Mouse (Mus musculus) layer of hippocampus, adult 6 months (tissue): ENCODE measurements around the gene BC004004. TPM values are rescaled to one million over a fixed set of nuclear protein-coding genes. Genes with fewer than 3 reads are reported as not detected.

ENCODE experiments used
- long read RNA-seq, 2 experiments: library from polyadenylated mRNA; unstranded; transcript quantifications; one replicate each; pipeline ENCODE4 v2.0.0; 2019 to 2020
- polyA plus RNA-seq: library from polyadenylated mRNA; unstranded; fragments of <200 nt; fragmentation: Nextera tagmentation; gene quantifications from 2 replicates; pipeline ENCODE4 v1.2.3, GENCODE M21; 2021

The BC004004 gene
- polyA plus RNA-seq = 137 and 150 TPM in 2 replicates
- long read RNA-seq, experiment 1, full-length matches to known transcripts = 130 of 148 reads
- long read RNA-seq, experiment 1, partial matches to known transcripts = 14 of 148 reads
- long read RNA-seq, experiment 1, other reads (novel, unspliced or antisense) = 4 of 148 reads
- long read RNA-seq, experiment 2, full-length matches to known transcripts = 204 of 216 reads
- long read RNA-seq, experiment 2, partial matches to known transcripts = 7 of 216 reads
- long read RNA-seq, experiment 2, other reads (novel, unspliced or antisense) = 5 of 216 reads

DNA sequence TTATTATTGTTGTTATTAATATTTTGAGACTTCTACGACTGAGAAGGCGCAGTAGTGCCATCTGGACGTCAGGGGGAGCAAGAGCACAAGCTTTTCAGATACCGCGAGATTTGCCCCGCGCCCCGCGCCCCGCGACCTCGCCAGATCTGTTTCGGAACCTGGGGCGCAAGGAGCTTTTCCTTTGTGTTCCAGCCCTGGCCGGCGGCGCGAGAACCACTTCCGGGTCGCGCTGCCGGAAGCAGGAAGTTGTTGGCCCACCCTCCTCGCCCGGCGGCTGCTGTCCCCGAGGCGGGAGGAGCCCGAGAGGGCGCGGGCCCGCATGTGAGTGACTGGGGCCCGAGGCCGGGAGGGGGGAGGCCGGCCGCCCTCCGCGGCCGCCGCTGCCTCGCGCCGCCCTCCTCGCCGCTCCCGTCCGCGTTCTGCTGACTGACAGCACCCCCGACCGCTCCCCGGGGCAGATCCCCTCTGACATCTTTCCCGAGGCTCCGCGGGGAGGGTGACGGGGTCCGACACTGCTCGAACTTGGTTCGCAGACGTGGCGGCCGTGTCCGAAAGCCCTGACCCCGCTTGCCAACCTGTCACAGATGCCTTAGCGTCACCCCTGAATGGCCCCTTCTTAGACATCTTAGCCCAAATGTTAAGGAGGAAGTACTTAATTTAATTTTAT is at the start of gene BC004004:
Gene BC004004, plus strand, starts transcription at position 107 of the 667 bp plus-strand sequence.

DNA sequence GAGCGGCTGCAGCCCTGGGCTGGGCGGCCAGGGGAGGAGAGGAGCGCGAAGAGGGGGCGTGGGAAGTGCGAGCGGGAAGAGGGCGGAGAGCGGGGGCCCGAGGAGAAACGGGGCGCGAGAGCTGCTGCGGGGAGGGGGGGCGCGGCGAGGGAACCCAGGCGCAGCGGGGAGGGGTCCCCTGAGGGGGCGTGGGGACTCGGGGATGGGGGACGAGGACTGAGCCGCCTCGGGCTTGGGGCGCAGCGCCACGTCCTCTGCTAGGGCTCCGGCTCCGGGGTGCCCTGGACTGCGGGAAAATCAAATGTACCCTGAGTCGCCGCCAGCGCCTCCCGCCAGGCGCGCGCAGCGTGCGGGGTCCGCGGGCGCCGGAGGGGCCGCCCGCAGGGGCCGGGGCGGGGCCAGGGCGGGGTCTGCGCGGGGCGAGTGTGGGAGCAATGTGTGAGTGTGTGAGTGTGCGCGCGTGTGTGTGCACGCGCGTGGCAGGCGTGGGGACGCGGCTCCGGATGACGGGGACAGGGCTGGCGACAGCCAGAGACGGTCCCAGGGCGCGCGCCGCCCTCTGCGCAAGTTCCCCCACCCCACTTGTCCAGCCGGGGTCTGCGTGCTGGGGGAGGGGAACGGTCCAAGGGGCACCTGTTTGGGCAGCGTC is 30.7 kb upstream of the BC004004 start, which contains the start of gene Cpne5:
Gene Cpne5, minus strand, starts transcription at position 396 of the 649 bp plus-strand sequence.

DNA sequence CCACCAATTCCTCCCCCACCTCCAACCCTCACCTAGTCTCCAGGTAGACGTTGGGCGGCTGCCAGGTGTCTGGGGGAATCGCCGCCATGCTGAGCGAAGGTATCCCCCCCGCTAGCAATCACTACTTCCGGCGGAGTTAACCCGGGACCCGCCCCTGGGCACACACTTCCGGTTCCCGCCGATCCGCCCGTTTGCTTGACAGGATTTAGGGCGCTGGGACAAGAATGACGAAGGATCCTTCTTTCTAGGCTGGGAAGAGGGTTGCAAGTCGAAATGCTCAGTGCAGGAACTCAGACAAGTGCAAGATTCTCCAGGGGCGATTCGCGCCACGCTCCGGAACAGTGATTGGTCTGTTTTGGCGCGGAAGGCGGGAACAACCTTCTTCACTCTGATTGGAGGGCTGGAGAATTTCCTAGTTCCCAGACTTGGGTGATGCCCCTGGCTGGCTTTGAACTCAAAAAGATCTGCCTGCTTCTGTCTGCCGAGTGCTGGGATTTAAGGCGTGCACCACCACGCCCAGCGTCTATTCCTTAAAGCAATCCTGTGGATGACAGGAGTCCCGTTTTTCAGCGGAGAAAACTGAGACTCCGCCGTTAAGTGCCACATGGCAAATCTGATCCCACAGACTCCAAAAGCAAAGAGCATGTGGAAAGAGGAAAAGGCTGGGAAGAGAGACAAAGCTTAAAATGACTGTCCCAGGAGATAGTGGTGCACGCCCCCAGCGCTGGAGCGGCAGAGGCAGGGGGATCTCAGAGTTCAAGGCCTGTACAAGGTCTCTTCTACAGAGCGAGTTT is 4.6 kb upstream of the BC004004 start, which contains the start of gene Ppil1:
Gene Ppil1, minus strand, starts transcription at position 347 of the 794 bp plus-strand sequence.

DNA sequence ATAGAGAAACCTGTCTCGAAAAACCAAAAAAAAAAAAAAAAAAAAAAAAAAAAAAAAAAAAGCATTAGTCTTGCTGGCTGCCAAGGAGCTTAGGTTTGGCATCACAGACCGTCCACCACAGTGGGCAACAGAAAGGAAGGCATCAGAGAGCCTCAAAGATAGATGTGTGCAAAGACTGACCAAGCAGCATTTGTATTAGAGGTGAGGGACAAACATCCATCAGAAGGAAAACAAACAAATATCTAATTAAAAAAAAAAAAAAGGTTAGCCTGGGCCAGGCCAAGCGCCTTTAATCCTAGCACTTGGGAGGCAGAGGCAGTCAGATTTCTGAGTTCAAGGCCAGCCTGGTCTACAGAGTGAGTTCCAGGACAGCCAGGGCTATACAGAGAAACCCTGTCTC is 48.8 kb downstream of the BC004004 start, which contains the start of gene Pi16:
Gene Pi16, plus strand, starts transcription at position 301 of the 400 bp plus-strand sequence.

DNA sequence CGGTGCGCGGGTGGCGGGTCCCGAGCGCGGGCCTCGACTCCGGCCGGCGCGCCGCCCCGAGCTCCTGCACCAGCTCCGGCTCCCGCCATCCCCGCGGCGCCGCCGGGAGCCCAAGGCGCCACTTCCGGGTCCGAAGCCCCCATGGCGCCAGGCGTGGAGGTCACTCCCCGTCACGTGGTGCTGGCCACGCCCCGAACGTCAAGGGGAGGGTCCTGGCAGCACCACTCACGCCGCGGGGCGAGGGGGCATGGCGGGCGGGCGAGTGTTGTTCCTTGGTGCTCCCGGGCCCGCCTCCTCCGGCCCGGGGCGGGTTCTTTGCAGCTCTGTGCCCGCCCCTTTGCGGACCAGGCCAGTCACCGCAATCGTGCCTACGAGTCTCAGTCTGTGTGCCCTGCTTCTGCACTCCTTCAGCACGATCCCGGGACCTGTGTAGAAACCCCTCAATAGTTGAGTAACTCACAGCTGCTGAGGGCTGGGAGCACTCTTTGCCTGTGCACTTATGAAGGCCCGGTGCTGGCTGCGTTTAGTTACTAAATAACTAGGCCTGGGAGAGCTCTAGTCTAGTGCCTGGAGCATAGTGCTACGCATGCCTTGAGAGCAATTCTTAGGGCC is 79.2 kb downstream of the BC004004 start, which contains the start of gene Mtch1:
Gene Mtch1, minus strand, starts transcription at position 290 of the 612 bp plus-strand sequence.

DNA sequence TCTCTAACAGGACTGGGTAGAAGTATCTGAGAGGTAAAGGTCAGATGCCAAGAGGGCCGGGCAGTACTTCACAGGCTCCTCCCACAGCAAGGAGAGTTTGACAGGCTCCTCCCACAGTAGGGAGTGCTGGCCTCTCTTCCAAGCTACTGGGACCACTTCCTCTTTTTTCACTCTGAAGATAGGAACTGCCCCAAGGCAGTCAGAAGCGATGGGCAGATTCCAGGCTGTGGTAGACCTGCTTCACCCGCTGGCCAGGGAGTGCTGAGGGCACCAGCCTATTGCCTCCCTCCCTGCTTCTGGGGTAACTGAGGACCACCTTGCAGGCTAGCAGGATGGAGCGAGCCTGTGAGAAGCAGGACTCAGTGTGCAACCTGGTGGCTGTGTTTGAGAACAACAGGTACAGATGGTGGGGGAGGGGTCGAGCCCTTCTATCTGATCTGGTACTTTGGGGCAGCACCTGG is 92.2 kb downstream of the BC004004 start, which contains the start of gene Fgd2:
Gene Fgd2, plus strand, starts transcription at position 154 of the 461 bp plus-strand sequence.

Other genes with a start within 250 kb of the BC004004 start
- 105 and 117 TPM in 2 replicates for gene Srsf3, start 236.2 kb upstream of the BC004004 start, polyA plus RNA-seq
- 14.5 and 14.7 TPM in 2 replicates for gene Cdkn1a, start 177.8 kb upstream of the BC004004 start, polyA plus RNA-seq
- gene Rab44, start 154.6 kb upstream of the BC004004 start, polyA plus RNA-seq = not detected in 2 replicates
- 17.1 and 20.6 TPM in 2 replicates for gene Cpne5, start 30.6 kb upstream of the BC004004 start, polyA plus RNA-seq
- 32.8 and 35.7 TPM in 2 replicates for gene Ppil1, start 4.6 kb upstream of the BC004004 start, polyA plus RNA-seq
- gene Pi16, start 48.9 kb downstream of the BC004004 start, polyA plus RNA-seq = 0.18 and 0.39 TPM in 2 replicates
- gene Mtch1, start 79.1 kb downstream of the BC004004 start, polyA plus RNA-seq = 220 TPM in 2 replicates
- 2.9 and 4.5 TPM in 2 replicates for gene Fgd2, start 92.1 kb downstream of the BC004004 start, polyA plus RNA-seq
- 0.80 and 1.2 TPM in 2 replicates for gene Pim1, start 222.0 kb downstream of the BC004004 start, polyA plus RNA-seq